Mouse (Mus musculus) cerebellum, adult 2 months (tissue): ENCODE results near the gene Odf3l2. TPM values are rescaled to one million over a fixed set of nuclear protein-coding genes. Genes with fewer than 3 reads are reported as not detected.

Experiments
- DNase-seq, 2 experiments: peaks; one replicate each; pipeline ENCODE4 v3.0.0; 2021
- H3K27ac ChIP-seq: fragments of 200-500 bp; 2 replicates; pipeline ENCODE4 v1.5.1; 2012; ENCODE audit warnings: low read length, control low read depth, inconsistent platforms; ENCODE audit not compliant: insufficient read depth
- H3K27me3 ChIP-seq: fragments of 200-500 bp; 2 replicates; pipeline ENCODE4 v1.6.1; 2012; ENCODE audit warnings: inconsistent platforms, mild to moderate bottlenecking, low read length, moderate library complexity; ENCODE audit not compliant: control insufficient read depth, insufficient read depth
- H3K4me1 ChIP-seq: fragments of 200-500 bp; 2 replicates; pipeline ENCODE4 v1.6.1; 2011; ENCODE audit warnings: low read length; ENCODE audit not compliant: control insufficient read depth, insufficient read depth
- H3K4me3 ChIP-seq: fragments of 200-500 bp; replicated peaks from 2 replicates; pipeline ENCODE3; 2011; ENCODE audit warnings: mild to moderate bottlenecking, low read depth, low read length, control low read depth; ENCODE audit not compliant: insufficient read depth
- CTCF ChIP-seq: fragments of 200-500 bp; IDR thresholded peaks from 2 replicates; pipeline ENCODE4 v1.5.1; 2011; ENCODE audit warnings: low read depth, mild to moderate bottlenecking, control low read depth, low read length, moderate library complexity, borderline replicate concordance; ENCODE audit not compliant: insufficient read depth
- POLR2A ChIP-seq: fragments of 200-500 bp; IDR thresholded peaks from 2 replicates; pipeline ENCODE4 v1.6.1; 2011; ENCODE audit warnings: low read length, control low read depth, borderline replicate concordance; ENCODE audit not compliant: insufficient read depth
- WGBS: fragments of 180-500 bp; shearing (Covaris S2); methylation state at CpG from one replicate; pipeline ENCODE4 v1.1.7; 2018; 5-methylcytosine and 5-hydroxymethylcytosine counted together
- polyA plus RNA-seq: library from polyadenylated mRNA; depleted of rRNA; stranded (reverse); fragments of >200 nt; gene quantifications from 2 replicates; pipeline ENCODE4 v1.2.3, GENCODE M21; 2012

Gene Odf3l2
- polyA plus RNA-seq, 1 experiment, result not detected

GRCm38 (mm10) chr10:79686219-79686618 is 40.7 kb upstream of the Odf3l2 start:
- Histone ChIP-seq H3K27me3 (no peaks in the 10 kb centered on the region), H3K27ac (no peak overlapping the region), H3K4me1 (peaks cover 20% of the 10 kb centered on the region), H3K4me3 (no peak overlapping the region)
- WGBS, result 70% methylated on average over 2 of the region's 2 CpGs
- DNase-seq, result no peak
- TF ChIP-seq POLR2A (no peak), CTCF (no peak)

GRCm38 (mm10) chr10:79684770-79685600 is 39.4 kb upstream of the Odf3l2 start:
- no peak overlapping the region for H3K4me3 ChIP-seq
- 91% methylated on average over 25 of the region's 25 CpGs for WGBS
- H3K4me1 ChIP-seq, result peaks cover 23% of the 10 kb centered on the region
- H3K27ac ChIP-seq, result no peak overlapping the region
- TF ChIP-seq CTCF, result no peak
- no peak for TF ChIP-seq POLR2A
- no peaks in the 10 kb centered on the region for H3K27me3 ChIP-seq
- DNase-seq, result no peak

DNA sequence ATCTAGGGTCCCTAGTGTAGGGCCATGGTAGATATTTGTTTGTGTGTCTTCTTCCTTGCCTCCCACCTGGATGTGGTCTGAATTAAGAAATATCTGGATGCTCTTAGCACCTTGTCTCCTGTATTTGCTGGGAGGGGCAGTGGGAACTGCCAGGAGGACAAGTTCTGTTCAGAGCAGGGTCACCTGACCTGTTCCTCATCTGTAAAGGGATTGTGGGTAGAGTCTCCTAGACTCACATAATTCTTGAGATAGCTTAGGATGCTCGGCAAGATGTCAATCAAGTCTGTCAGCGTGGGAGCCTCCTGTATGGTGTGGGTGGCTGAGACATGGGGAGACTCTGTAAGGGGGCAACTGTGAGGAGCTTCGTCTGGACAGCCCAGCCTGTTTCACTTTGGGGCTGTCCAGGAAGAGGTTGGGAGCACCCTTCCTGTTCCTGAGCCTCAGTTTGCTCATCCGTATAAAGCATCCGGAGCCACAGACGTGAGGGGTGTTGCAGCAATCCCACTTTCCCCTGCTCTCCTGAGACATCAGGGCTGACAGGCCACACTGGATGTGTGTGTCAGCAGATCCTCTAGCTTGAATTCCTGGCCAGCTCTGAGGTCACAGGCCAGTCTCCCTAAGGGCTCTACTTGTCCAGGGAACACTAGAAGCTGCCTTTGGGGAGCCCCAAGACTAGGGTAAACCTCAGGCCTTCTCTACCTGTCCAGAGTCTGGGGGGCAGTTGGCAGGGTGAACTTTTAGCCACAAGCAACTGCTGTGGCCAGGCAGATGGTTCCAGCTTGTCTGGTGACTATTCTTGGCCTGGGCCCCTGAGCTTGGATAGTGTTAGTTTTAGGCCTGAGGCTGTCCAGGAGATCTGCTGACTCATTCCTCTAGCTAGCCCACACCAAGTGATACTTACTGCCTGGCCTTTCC is 38.4 kb upstream of the Odf3l2 start:
- TF ChIP-seq POLR2A, result no peak
- no peak for TF ChIP-seq CTCF
- H3K27ac ChIP-seq, result no peak overlapping the region
- DNase-seq, result no peak
- 59% methylated on average over 6 of the region's 6 CpGs for WGBS
- H3K27me3 ChIP-seq, result no peaks in the 10 kb centered on the region
- peak overlapping the region; percentile 98 for H3K4me3 ChIP-seq
- H3K4me1 ChIP-seq, result peaks cover 23% of the 10 kb centered on the region

DNA sequence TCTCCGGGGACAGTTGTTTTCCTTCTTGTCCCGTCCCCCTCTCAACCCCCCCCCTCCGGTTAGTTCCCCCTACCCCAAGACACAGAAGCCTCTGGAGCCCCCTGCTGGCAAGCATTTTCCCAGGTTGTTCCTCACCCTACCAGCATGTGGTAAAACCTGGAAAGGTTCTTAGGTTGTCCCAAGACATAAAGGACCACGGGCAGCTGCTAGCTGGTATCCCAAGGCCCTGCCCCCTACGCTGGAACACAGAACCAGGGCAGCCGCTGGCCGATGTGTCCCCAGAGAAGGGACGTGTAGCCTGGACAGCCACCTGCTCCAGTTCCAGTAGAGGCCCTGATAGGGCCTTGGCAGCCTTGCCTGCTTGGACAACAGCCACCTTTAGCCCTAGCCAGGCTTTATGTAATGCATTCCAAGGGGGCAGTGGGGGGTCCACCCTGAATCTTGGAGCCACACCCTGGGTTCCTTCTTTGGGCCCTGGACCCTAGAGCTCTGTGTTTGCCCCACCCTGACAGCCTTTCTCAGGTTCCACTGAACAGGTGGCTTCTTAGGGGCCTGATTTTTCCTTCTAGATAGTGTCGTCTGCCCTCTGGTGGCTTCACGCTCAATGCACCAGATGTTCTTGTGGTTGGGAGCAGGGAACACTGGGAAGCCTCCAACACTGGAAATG is 37.5 kb upstream of the Odf3l2 start:
- Histone ChIP-seq H3K4me3 (peak overlapping the region; percentile 98), H3K27me3 (no peaks in the 10 kb centered on the region), H3K27ac (no peak overlapping the region), H3K4me1 (peaks cover 23% of the 10 kb centered on the region)
- DNase-seq, result peak; percentile 53 to 57
- no peak for TF ChIP-seq POLR2A
- peak; percentile 34; the same call in 1 of the 2 replicates for TF ChIP-seq CTCF
- under 1% methylated on average over 10 of the region's 10 CpGs for WGBS

GRCm38 (mm10) chr10:79682551-79682915 is 37.0 kb upstream of the Odf3l2 start:
- H3K27ac ChIP-seq, result peak overlapping the region; percentile 1; the same call in 1 of the 2 replicates
- DNase-seq, result peak in 1 of 2 experiments; percentile 47
- H3K4me1 ChIP-seq, result peaks cover 23% of the 10 kb centered on the region
- TF ChIP-seq POLR2A (no peak), CTCF (no peak)
- 1% methylated on average over 10 of the region's 10 CpGs for WGBS
- H3K27me3 ChIP-seq, result no peaks in the 10 kb centered on the region
- H3K4me3 ChIP-seq, result peak overlapping the region; percentile 98

- Histone ChIP-seq H3K4me3 (peak within 1 kb of the TSS; percentile 98), H3K4me1 (peaks cover 23% of the 10 kb centered on the region), H3K27me3 (no peaks in the 10 kb centered on the region), H3K27ac (peak within 1 kb of the TSS; percentile 62)
- no peak for TF ChIP-seq CTCF
- TF ChIP-seq POLR2A, result peak; percentile 88; the same call in 1 of the 2 replicates
- WGBS, result under 1% methylated on average over 84 of the region's 84 CpGs
- peak; percentile 99 to 100 for DNase-seq
Measured at GRCm38 (mm10) chr10:79681591-79682245, 36.2 kb upstream of the Odf3l2 start, which contains the start of gene Cdc34. Cdc34 (plus strand) TSS chr10:79682195.
